Mouse (Mus musculus): ENCODE measurements around the gene Gk. TPM values are rescaled to one million over a fixed set of nuclear protein-coding genes. Genes with fewer than 3 reads are reported as not detected.

Gene Gk
- 7.5 and 9.2 TPM in 2 replicates for polyA plus RNA-seq (2012; rRNA removed)

GRCm38 (mm10) chrX:85776544-85777087, at the start of gene Gk:
Gene Gk, minus strand, starts transcription at chrX:85776819.

Other genes starting within 250 kb of the Gk start
- 14.4 and 14.5 TPM in 2 replicates for gene Tab3, start 202.8 kb downstream of the Gk start, polyA plus RNA-seq (2012; rRNA removed)
- gene 5430427O19Rik, start 93.5 kb upstream of the Gk start, polyA plus RNA-seq (2012; rRNA removed) = 0.03 TPM in 1 of 2 replicates, not detected in the other